Mouse (Mus musculus): ENCODE results near the gene Maml3. TPM values are rescaled to one million over a fixed set of nuclear protein-coding genes. Genes with fewer than 3 reads are reported as not detected.
A peak's percentile ranks its signal among the peaks of the same experiment; 100 is the strongest.

The Maml3 gene
- polyA plus RNA-seq, 1 experiment: 4.8 TPM

DNA sequence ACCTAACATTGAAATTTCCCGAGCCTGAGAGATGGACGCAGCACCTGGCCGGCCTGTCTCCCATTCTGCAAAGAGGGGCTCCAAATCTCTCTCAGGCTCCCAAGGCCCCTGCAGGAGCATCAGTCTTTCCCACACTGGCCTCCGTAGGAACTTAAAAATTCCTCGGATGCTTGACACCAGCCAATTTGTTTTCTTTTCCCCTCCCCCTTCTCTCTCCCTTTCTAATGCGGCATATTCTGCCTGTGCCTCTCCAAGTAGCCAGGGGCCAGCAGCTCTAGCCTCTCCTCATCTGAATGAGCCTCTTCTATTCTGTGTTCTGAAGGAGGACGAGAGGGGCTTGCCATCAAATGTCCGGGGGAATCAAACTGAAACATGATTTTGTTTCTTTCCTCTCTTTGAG, 391.6 kb downstream of the Maml3 start:
- no peak for DNase-seq (ENCODE audit: low spot score)

DNA sequence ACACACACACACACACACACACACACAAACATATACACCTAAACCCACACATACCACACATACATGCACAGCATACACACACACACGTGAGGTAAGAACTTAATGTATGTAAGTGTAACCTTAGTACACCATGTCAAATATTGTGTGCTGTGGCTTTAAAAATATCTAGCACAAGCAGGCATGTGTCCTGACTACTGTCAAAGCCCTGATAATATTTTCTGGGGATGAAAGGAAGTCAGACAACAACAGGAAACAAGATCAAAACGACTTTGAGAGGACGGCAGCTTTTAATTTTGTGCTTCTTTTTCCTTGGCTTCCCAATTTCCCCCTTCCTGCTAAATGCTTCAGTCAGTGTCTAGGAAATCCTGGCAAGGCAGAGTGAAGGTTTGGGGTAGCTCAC, 392.5 kb downstream of the Maml3 start:
- DNase-seq (ENCODE audit: low spot score): no peak

DNA sequence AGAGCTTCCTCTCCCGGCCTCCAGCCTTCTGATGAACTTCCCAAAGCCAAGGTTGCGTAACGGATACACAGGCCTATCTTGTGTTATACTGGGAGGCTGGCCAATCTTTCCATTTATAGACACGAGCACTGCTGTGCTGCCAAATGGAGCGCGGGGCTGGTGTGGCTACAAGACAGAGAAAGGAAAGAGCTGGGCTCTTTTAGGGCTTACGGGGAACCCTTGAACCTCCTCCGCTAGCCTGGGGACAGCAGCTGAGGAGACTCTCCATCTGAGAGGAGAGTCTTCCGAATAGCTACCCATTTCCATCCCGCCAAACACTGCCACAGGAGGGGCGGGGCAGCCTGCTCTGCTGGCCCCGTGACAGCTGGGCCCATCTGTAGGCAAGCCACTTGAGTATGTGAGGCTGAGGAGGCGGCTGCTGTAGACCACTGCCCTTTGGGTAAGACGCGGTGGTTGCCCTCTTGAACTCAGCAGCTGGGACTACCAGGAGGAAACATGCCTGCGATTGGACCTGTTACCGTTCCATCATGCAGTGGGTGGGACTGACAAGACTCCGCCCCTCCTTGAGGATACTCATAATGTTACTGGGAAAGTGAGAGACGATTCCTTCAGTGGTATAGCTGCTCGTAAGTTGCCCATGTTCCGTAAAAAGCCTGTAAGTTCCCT, 396.0 kb downstream of the Maml3 start:
- peak; percentile 36 for DNase-seq (ENCODE audit: low spot score)

DNA sequence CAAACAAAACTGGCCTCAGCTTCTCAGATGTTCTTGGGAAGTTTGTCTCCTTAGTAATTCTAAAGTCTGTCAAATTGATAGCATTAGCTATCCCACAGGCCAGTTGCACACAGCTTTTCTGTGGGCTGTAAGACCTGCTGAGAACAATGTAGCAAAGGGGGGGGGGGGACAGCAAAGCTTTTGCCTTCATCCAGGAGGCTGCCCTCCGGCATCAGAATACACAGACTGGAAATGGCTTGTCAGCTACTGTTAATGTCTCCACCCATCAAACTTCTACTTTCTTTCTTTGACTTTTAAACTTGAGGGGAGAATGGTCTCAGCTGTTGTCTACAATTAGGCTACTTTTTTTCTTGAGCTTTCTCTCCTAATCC, 396.5 kb downstream of the Maml3 start:
- no peak for DNase-seq (ENCODE audit: low spot score)

DNA sequence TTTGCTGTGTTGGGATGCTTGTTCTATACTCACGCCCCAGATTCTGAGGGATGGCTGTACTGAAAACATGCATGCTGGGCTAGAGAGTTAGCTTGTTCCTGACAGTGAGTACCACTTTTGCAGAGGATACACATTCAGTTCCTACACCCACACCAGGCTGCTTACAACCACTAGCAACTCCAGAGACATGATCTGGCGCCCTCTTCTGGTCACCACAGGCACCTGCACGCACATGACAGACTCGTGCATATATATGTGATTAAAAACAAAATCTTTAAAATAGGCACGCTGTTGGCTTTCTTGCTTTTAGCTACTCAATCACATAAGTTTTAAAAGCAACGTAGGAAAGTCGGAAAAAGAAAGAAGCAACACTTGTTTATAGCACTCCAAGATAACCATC, 399.7 kb downstream of the Maml3 start:
- DNase-seq (ENCODE audit: low spot score): no peak

DNA sequence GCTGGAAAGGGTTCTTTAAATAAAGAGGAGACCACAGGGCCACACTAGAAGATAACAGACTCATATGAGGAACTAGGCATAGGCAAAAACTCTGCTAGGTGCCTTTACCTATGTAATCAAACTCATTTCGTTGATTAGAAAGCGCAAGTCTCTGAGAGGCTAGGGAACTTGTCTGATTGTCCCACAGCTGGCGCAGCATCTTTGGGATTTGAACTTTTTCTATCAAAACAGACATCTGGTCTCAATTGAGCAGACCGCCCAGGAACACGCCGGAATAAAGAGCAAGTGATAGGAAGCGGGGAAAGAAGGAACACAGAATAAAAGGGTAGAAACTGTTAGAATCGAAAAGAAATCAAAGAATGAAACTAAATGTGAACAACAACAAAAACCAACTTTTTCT, 401.4 kb downstream of the Maml3 start:
- DNase-seq (ENCODE audit: low spot score): no peak

DNA sequence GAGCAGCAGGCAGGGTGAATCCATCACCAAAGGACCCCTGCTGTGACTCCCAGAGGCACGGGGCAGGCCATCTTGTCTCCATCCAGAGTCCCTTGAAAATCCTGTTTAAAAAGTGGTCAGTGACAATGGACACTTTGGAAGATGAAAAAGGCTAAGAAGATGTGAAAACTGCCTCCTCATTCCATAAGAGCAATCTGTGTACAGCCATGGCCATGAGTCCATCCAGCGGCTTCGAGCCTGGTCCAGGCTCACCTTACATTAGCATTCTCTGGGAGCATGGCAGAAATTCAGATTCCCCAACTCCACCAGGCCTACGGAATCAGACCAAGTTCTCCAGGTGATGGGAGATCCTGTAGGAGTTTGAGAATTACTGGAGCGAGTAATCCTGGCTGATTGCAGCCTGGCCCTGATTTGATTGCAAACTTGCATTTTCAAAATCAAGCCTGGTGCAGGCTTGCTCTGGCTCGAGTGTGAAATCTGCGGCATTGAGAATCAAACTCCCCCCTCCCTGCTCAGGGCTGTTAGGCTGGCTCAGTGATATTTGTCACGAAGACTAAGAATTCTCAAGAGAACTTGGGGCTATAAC, 402.1 kb downstream of the Maml3 start:
- no peak for DNase-seq (ENCODE audit: low spot score)

DNA sequence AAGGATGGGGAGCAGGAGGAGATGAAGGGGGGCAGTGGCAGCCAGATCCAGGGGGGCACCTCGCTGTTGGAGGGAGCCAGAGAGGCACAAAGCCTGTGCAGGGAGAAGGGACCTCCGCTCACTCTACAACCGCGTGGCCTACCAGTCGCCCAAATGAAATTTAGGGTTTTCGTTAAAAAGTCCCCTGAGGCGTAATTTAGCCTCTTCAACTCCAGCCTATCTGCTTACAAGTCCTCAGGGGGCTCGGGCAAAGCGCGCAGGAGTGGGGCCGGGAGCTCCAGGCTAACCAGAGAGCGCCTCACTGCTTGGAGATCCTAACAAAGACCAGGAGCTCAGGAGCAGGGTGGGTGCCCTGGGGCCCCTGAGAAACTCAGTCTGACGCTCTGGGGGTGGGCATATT, 402.9 kb downstream of the Maml3 start:
- DNase-seq (ENCODE audit: low spot score): no peak

DNA sequence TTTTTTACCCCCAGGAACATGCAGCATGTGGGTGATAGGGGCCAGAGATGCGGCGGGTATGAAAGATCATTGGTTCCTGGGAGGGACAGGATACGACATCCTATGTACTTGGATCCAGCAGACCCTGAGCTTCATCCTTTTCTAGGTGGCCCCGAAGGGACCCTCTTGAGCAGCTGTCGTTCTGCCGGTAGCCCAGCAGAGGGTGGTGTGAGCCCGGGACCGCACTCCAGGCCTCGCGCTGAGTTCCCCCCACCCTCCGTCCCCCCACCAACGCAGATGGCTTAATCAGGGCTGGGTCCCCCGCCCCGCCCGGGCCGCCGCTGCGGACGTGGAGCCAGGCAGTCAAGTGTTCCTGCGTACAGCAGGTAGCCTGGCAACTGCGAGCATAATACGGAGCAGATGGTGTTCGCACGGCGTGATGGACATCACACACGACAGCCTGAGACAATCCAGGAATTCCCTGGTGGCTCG, 403.6 kb downstream of the Maml3 start:
- peak; percentile 41 for DNase-seq (ENCODE audit: low spot score)

DNA sequence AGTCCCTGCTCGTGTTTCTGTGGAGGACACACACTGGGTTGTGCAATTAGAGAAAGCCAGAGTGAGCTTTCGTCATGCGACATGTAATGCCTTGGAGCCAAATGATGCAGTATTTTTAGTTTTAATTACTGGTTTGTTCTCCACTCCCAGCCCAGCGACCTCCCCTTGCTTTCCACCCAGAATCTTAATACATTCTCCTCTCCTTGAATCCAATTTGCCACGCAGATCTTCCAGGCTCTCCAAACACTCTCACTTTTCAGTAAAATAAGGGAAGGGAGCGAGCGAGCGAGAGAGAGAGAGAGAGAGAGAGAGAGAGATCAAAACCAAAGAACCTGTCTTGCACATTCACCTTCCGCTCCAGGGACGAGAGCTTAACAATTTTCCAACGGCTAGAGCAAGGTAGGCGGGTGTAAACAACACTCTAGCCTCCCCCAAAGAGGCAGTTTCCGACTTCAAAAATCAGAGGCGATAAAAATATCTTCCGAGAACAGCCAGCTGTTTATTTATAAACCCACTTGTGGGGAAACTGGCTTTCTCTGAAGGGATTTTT, 404.1 kb downstream of the Maml3 start:
- no peak for DNase-seq (ENCODE audit: low spot score)

DNA sequence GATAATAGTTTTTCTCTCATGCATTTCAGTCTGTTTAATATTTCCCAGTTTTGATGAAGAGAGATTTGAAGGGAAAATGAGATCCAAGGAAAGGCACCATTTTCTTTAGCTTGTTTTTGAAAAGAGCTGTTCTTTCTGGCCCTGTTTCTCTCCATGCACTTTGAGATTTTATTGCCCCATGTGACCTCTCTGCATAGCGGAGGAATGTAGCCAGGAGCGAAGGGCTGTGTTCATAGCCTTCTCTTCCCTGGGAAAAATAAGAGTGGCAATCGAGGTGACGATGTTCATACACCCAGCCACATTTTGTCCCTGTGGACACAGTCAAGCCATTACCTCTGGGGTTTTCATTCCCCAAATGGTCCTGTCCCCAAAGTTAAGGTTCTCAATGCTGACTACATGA, 404.8 kb downstream of the Maml3 start:
- no peak for DNase-seq (ENCODE audit: low spot score)

DNA sequence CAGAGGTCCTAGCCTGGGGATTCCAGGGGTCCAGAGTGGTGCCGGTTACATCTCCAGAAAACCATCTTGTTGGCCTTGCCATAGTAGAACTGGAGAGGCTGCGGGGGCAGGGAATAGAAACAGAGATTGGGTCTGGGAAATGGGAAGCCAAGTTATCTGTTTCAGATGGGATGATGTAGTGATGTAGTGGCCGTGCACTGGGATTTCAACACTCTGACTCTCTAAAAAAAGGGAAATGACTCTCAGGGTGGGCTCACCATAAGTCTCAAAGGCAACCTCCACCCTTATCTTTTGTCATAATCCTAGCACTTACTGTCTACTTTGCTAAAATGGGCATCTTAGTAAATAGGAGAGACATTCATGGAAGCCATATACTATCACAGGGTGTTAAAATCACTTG, 406.9 kb downstream of the Maml3 start:
- DNase-seq (ENCODE audit: low spot score): no peak

DNA sequence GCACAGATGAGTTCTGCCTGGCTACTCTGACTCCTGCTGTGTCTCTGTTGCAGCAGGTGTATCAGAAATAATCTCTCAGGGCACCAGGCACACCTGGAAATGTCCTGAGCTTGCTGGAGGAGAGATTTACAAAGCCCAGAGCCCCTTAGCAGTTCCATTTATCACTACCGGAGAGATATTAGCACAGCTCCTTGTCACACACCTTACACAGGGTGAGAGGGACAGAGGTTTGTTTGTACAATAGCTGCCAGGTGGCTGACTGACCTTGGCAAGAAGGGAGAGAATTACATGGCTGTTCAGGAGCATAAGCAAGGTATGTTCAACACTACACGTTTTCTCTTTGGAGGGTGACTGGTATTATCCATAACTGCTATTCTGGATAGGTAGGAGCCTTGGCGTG, 409.2 kb downstream of the Maml3 start:
- no peak for DNase-seq (ENCODE audit: low spot score)

DNA sequence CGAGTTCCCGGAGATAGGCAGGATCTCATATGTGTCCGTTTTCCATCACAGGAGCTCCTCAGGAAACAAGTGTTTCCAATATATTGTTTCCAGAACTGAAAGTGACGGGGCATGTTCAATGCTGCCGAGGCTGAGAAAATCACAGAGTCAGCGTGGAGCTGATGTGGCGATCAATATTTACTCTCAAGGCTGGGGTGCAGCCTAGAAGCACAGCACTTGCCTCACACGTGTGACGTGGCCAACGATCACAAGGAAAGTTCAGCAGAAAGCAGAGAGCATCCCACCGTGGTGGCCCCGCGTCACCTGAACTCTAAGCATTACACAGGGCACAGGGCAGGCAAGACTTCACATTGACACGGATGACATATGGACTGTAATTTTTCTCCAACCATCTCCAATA, 410.3 kb downstream of the Maml3 start:
- DNase-seq (ENCODE audit: low spot score): no peak

DNA sequence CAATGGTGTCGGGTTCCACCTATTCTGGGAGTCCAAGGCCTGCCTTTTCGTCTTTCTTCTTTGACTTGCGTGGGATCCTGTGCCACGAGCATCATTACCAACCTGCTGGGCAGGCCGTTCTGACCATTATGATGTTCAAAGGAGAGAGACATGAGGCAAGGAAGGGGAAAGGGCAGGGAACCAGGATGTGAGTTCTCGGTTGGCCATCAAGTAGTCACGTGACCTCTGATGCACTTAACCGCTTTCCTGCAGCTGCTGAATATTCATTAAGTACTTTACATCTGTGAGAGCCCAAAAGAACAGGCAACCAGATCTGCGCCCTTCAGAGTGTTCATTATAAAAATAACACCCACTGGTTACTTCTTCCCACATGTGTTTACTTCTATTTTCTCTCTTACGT, 411.7 kb downstream of the Maml3 start:
- no peak for DNase-seq (ENCODE audit: low spot score)

DNA sequence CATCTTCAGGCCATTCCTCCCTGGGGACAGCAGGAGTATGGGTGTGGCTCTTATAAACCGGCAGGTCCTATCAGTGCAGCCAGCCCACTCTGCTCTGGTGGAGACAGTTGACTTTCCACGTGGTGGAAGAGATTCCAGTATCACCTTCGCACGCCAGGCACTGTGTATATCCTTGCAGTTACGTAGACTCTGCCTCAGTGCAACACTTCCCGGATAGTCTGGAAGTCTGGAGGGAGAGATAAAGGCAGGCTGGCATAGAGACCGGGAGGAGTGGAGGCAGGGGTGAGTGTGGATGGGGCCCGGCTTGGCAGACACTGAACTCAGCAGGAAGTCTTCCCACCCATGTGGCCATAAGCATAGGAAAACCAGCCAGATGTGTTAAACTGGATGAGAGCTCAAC, 416.2 kb downstream of the Maml3 start:
- DNase-seq (ENCODE audit: low spot score): no peak

DNA sequence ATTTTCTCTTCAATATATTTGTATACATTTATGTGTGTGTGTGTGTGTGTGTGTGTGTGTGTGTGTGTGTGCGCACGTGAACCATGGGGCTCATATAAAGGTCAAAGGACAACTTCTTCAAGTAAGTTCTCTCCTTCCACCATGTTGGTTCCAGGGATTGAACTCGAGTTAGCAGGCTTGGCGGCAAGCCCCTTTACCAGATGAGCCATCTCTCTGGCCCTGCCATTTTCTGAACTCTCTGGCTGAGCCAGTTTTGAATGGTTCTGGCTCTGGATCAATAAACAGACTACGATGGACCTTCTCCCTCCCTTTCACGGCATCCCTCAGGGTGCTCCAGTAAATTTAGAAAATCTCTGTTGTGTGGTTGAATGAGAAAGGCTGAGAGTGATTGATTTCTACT, 418.1 kb downstream of the Maml3 start:
- DNase-seq (ENCODE audit: low spot score): no peak

DNA sequence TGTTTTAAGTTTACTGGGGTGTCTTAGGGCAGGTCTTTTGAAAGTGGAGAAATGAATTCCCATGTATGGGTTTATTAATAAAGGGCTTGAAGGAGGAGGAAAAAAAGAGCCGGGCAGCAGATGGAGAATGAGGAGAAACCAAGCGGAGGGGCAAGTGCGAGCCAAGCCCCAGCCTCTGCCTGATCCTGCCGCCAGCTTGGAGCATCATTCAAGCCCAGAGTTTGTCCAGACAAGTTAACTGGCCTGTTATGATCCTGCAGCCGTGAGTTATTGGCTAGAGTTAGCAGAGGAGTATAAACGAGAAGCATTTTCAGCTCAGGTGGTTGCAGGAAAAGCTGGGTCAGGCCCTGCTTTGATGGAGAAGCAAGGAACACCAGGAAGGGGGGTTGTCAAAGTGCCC, 418.6 kb downstream of the Maml3 start:
- no peak for DNase-seq (ENCODE audit: low spot score)

DNA sequence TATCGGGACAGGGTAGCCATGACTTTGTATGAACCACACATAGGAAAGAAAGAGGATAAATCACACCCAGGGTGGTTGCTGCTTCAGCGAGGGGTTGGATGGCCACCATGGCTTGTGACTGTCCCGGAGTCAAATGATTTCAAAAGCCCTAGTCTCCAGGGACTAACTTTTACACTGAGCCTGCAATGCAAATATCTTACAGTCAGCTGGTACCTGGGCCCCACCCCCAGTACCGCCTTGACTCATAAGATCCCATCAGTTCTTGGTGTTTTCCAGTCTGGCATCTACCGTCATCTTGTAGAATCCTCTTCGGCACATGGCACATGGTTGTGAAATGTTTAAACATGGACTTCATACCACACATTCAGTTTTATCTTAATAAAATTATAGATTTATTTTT, 419.3 kb downstream of the Maml3 start:
- DNase-seq (ENCODE audit: low spot score): no peak

DNA sequence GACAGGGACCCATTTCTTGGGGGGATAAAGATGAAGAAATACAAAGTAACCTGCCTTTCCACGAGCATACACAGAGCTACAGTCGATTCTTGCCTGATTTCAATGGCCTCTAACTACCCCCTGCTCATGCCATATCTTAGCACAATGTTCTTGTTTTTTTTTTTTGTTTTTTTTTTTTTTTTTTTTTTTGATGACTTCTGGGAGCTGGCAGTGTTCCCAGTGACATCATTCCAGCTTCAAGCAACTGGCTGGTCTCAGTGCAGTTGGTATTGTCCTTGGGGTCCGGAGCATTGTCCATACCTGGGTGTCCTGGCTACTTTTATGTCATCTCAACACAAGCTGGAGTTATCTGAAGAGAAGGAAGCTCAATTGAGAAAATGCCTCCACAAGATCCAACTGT, 429.9 kb downstream of the Maml3 start:
- DNase-seq (ENCODE audit: low spot score): no peak

DNA sequence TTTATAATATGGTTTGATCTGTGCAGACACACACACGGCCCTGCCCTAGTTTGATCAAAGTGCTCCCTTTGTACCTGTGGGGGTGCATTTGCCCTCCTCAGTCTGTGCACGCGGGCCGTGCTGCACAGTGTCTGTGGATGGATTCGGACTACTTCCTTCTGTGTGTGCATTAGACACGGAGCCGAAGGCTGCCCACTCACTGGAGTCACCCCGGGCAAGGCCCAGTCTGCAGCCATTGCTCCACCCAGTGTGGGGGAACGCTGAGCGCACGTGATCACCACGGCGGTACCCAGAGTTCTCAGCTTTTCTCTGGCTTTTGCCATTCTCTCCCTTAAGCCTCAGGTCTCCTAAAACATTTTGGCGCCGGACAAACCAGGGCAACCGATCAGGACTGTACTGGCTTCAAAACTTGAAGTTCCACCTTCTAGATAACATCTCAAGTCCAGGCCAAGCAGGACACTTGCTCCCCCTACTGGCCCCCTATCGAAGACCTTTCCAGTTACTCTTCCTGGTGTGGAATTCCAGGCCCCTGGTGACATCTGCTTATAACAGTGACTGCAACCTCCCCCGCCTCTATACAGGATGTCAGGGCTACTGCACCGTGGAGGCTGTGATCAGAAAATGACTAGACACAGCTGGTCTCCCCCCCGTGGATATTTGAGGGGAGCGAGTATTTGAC, 431.3 kb downstream of the Maml3 start:
- peak; percentile 39 for DNase-seq (ENCODE audit: low spot score)

DNA sequence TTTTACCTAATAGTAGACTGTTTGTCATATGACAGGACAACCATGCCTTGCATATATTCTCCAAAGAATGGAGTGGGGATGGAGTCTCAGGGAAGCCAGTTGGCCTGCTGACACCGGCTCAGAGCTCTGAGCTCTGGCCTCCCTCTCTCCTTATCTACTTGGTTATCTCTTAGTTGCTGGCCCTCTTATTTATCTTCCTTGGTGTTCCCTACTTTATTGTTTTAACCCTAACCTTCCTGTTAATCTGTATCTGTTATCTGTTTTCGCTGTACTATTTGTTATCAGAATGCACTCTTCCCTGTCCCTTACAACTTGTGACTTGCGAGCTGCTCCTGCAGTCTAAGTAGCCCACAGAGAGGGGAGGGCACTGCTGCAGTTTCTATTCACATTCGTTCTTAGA, 432.2 kb downstream of the Maml3 start:
- DNase-seq (ENCODE audit: low spot score): no peak

DNA sequence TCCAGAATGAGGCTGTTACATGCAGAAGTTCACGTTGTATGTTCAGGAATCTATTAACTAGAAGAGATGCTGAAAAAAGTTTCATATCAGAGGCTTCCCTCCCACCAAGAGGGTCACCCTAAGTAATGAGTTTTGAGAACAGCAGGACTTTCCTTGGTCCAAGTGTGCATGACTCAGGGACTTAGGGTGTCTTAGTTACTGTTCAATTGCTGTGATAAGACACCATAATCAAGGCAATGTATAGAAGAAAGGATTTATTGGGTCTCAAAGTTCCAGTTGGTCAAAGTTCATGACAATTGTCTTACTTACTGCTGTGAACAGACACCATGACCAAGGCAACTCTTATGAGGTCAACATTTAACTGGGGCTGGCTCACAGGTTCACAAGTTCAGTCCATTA, 433.8 kb downstream of the Maml3 start:
- no peak for DNase-seq (ENCODE audit: low spot score)

All from urinary bladder, adult 2 months (tissue).